9 mouse cellular contexts compared by ENCODE assay signal in genomic region chr10:41491111-41491510, GRCm38 (mm10). TPM values are rescaled to one million over a fixed set of nuclear protein-coding genes. Genes with fewer than 3 reads are reported as not detected.
DNase-seq lines count a peak whose midpoint lies in the region; ATAC-seq and TF ChIP-seq lines count a peak whose summit lies in the region.
"Had no signal": no experiment of that assay in that cellular context is flagged by ENCODE, and none has a peak within 500 bp of the region (broad histone marks: within the 10 kb centered on the region; RNA-seq: fewer than 3 reads in every experiment).

No protein-coding gene starts in this region.

- peak overlapping the region; percentile 98 for H3K4me2 ChIP-seq in hindbrain, embryonic 13.5 days
- H3K4me2 ChIP-seq in midbrain, embryonic 13.5 days (replicated peaks), result peak overlapping the region; percentile 85

- no peak for TF ChIP-seq POLR2A in kidney, adult 2 months (IDR thresholded peaks at IDR 0.05; ENCODE audit: low read depth, low read length)

- ATAC-seq in hindbrain, embryonic 13.5 days (ENCODE audit: low FRiP score), result no peak
- no peak for ATAC-seq in midbrain, embryonic 13.5 days

- 51% methylated on average over 4 of the region's 4 CpGs for WGBS in hindbrain, embryonic 13.5 days
- 50% methylated on average over 4 of the region's 4 CpGs for WGBS in hindbrain, embryonic 10.5 days
- WGBS in embryonic facial prominence, embryonic 10.5 days, result 57% methylated on average over 4 of the region's 4 CpGs
- WGBS in kidney, adult 2 months, result 15% methylated on average over 4 of the region's 4 CpGs
- WGBS in midbrain, embryonic 13.5 days, result 64% methylated on average over 4 of the region's 4 CpGs

- H3K27me3 ChIP-seq in hindbrain, embryonic 13.5 days, result 0 out of 2 replicates have a peak, but pooled peaks cover 4% of the 10 kb centered on the region
- no peaks in the 10 kb centered on the region for H3K27me3 ChIP-seq in hindbrain, embryonic 10.5 days (ENCODE audit: insufficient read depth, poor library complexity, severe bottlenecking)
- no peaks in the 10 kb centered on the region for H3K27me3 ChIP-seq in embryonic facial prominence, embryonic 10.5 days (replicated peaks; ENCODE audit: low read depth, poor library complexity, severe bottlenecking)
- no peaks in the 10 kb centered on the region for H3K27me3 ChIP-seq in kidney, adult 2 months (replicated peaks; ENCODE audit: control insufficient read depth, insufficient read depth, low read length)
- 0 out of 2 replicates have a peak, but pooled peaks cover 3% of the 10 kb centered on the region for H3K27me3 ChIP-seq in midbrain, embryonic 13.5 days

- no peak for TF ChIP-seq CTCF in kidney, adult 2 months (conservative IDR thresholded peaks at IDR 0.05; ENCODE audit: insufficient read depth, insufficient read length, low read depth, low read length)

- DNase-seq in hindbrain, embryonic 10.5 days (ENCODE audit: low spot score), result no peak
- DNase-seq in embryonic facial prominence, embryonic 10.5 days (ENCODE audit: low spot score), result no peak
- peak; percentile 57 for DNase-seq in kidney, adult 2 months
- no peak for DNase-seq in adrenal gland, adult 2 months
- no peak for DNase-seq in thymus, adult 18-20 months
- no peak for DNase-seq in embryo, embryonic 9.5 days (ENCODE audit: extremely low spot score)

- peak overlapping the region; percentile 68; the same call in 1 of the 2 replicates for H3K4me3 ChIP-seq in hindbrain, embryonic 13.5 days
- H3K4me3 ChIP-seq in hindbrain, embryonic 10.5 days, result no peak overlapping the region; the same call in 1 of the 2 replicates
- peak overlapping the region; percentile 69; the same call in 1 of the 2 replicates for H3K4me3 ChIP-seq in embryonic facial prominence, embryonic 10.5 days
- H3K4me3 ChIP-seq in kidney, adult 2 months (ENCODE audit: insufficient read depth, low read depth, low read length), result peak overlapping the region; percentile 16; the same call in 1 of the 2 replicates
- H3K4me3 ChIP-seq in midbrain, embryonic 13.5 days (replicated peaks), result no peak overlapping the region

- peaks cover 26% of the 10 kb centered on the region for H3K4me1 ChIP-seq in hindbrain, embryonic 13.5 days (replicated peaks)
- H3K4me1 ChIP-seq in hindbrain, embryonic 10.5 days (replicated peaks), result peaks cover 36% of the 10 kb centered on the region
- H3K4me1 ChIP-seq in embryonic facial prominence, embryonic 10.5 days, result peaks cover 31% of the 10 kb centered on the region
- H3K4me1 ChIP-seq in kidney, adult 2 months (ENCODE audit: control insufficient read depth, insufficient read depth, low read length), result peaks cover 13% of the 10 kb centered on the region
- H3K4me1 ChIP-seq in midbrain, embryonic 13.5 days (replicated peaks), result peaks cover 39% of the 10 kb centered on the region

- no peak overlapping the region for H3K27ac ChIP-seq in hindbrain, embryonic 13.5 days
- no peak overlapping the region for H3K27ac ChIP-seq in hindbrain, embryonic 10.5 days
- H3K27ac ChIP-seq in embryonic facial prominence, embryonic 10.5 days (replicated peaks), result no peak overlapping the region
- H3K27ac ChIP-seq in kidney, adult 2 months (ENCODE audit: insufficient read depth, low read depth, low read length), result peak overlapping the region; percentile 39; the same call in 1 of the 2 replicates
- no peak overlapping the region for H3K27ac ChIP-seq in midbrain, embryonic 13.5 days

- H3K36me3 ChIP-seq in hindbrain, embryonic 13.5 days, result peaks cover 19% of the 10 kb centered on the region
- peaks cover 27% of the 10 kb centered on the region for H3K36me3 ChIP-seq in hindbrain, embryonic 10.5 days
- H3K36me3 ChIP-seq in embryonic facial prominence, embryonic 10.5 days (replicated peaks), result peaks cover 26% of the 10 kb centered on the region
- H3K36me3 ChIP-seq in kidney, adult 2 months (ENCODE audit: control insufficient read depth, insufficient read depth, low read length), result no peaks in the 10 kb centered on the region
- peaks cover 18% of the 10 kb centered on the region for H3K36me3 ChIP-seq in midbrain, embryonic 13.5 days

- no peaks in the 10 kb centered on the region for H3K9me3 ChIP-seq in hindbrain, embryonic 13.5 days
- no peaks in the 10 kb centered on the region for H3K9me3 ChIP-seq in hindbrain, embryonic 10.5 days
- no peaks in the 10 kb centered on the region for H3K9me3 ChIP-seq in embryonic facial prominence, embryonic 10.5 days
- H3K9me3 ChIP-seq in midbrain, embryonic 13.5 days, result no peaks in the 10 kb centered on the region
- H3K9me3 ChIP-seq: G1E had no signal

- H3K9ac ChIP-seq in hindbrain, embryonic 13.5 days, result no peak overlapping the region
- H3K9ac ChIP-seq in midbrain, embryonic 13.5 days (replicated peaks), result no peak overlapping the region

RNA-seq across cellular contexts. Expression of gene Ppil6, which starts 0.9 kb away (rescaled TPM):
- 2.7 and 4.6 TPM in 2 replicates for polyA plus RNA-seq in hindbrain, embryonic 13.5 days (2015; fragmentation: Nextera tagmentation; extraction: Ambion mirVana)
- polyA plus RNA-seq in hindbrain, embryonic 10.5 days (2016; fragmentation: Nextera tagmentation; extraction: Ambion mirVana), result 1.1 and 1.2 TPM in 2 replicates
- polyA plus RNA-seq in embryonic facial prominence, embryonic 10.5 days (2016; fragmentation: Nextera tagmentation; extraction: Ambion mirVana), result 0.80 and 0.93 TPM in 2 replicates
- polyA plus RNA-seq in kidney, adult 2 months (2012; rRNA removed), result 2.5 and 3.2 TPM in 2 replicates
- 1.6 and 2.7 TPM in 2 replicates for polyA plus RNA-seq in midbrain, embryonic 13.5 days (2015; fragmentation: Nextera tagmentation; extraction: Ambion mirVana)
- under 1 TPM; 0.46 to 0.73 TPM for total RNA-seq in adrenal gland, adult 2 months (2021)
- polyA plus RNA-seq in adrenal gland, adult 2 months (2012; rRNA removed), result 0.55 and 0.62 TPM in 2 replicates

RNA-seq across cellular contexts. Expression of gene Smpd2, which starts 0.9 kb away (rescaled TPM):
- polyA plus RNA-seq in hindbrain, embryonic 13.5 days (2015; fragmentation: Nextera tagmentation; extraction: Ambion mirVana), result 31.6 and 39.4 TPM in 2 replicates
- 57.8 and 59.7 TPM in 2 replicates for polyA plus RNA-seq in hindbrain, embryonic 10.5 days (2016; fragmentation: Nextera tagmentation; extraction: Ambion mirVana)
- polyA plus RNA-seq in embryonic facial prominence, embryonic 10.5 days (2016; fragmentation: Nextera tagmentation; extraction: Ambion mirVana), result 61.2 and 65.7 TPM in 2 replicates
- polyA plus RNA-seq in kidney, adult 2 months (2012; rRNA removed), result 124 and 129 TPM in 2 replicates
- 35.0 and 37.0 TPM in 2 replicates for polyA plus RNA-seq in midbrain, embryonic 13.5 days (2015; fragmentation: Nextera tagmentation; extraction: Ambion mirVana)
- 10 to 100 TPM; 20.2 to 29.4 TPM for total RNA-seq in adrenal gland, adult 2 months (2021)
- polyA plus RNA-seq in adrenal gland, adult 2 months (2012; rRNA removed), result 49.1 and 66.3 TPM in 2 replicates

RNA-seq across cellular contexts. Expression of gene Mical1, which starts 15.0 kb away (rescaled TPM):
- 27.9 and 29.6 TPM in 2 replicates for polyA plus RNA-seq in hindbrain, embryonic 13.5 days (2015; fragmentation: Nextera tagmentation; extraction: Ambion mirVana)
- polyA plus RNA-seq in hindbrain, embryonic 10.5 days (2016; fragmentation: Nextera tagmentation; extraction: Ambion mirVana), result 48.1 and 51.3 TPM in 2 replicates
- polyA plus RNA-seq in embryonic facial prominence, embryonic 10.5 days (2016; fragmentation: Nextera tagmentation; extraction: Ambion mirVana), result 44.5 and 48.0 TPM in 2 replicates
- 9.1 and 10.2 TPM in 2 replicates for polyA plus RNA-seq in kidney, adult 2 months (2012; rRNA removed)
- polyA plus RNA-seq in midbrain, embryonic 13.5 days (2015; fragmentation: Nextera tagmentation; extraction: Ambion mirVana), result 27.9 and 31.9 TPM in 2 replicates
- 10 to 100 TPM in 1 of 2 experiments, 1 to 10 TPM in 1; 6.2 to 11.1 TPM for total RNA-seq in adrenal gland, adult 2 months (2021)
- 10.4 and 13.3 TPM in 2 replicates for polyA plus RNA-seq in adrenal gland, adult 2 months (2012; rRNA removed)

RNA-seq across cellular contexts. Expression of gene Cd164, which starts 28.1 kb away (rescaled TPM):
- polyA plus RNA-seq in hindbrain, embryonic 13.5 days (2015; fragmentation: Nextera tagmentation; extraction: Ambion mirVana), result 55.9 and 62.1 TPM in 2 replicates
- polyA plus RNA-seq in hindbrain, embryonic 10.5 days (2016; fragmentation: Nextera tagmentation; extraction: Ambion mirVana), result 87.6 and 110 TPM in 2 replicates
- 138 and 143 TPM in 2 replicates for polyA plus RNA-seq in embryonic facial prominence, embryonic 10.5 days (2016; fragmentation: Nextera tagmentation; extraction: Ambion mirVana)
- 241 and 291 TPM in 2 replicates for polyA plus RNA-seq in kidney, adult 2 months (2012; rRNA removed)
- 51.3 and 56.5 TPM in 2 replicates for polyA plus RNA-seq in midbrain, embryonic 13.5 days (2015; fragmentation: Nextera tagmentation; extraction: Ambion mirVana)
- 100 to 1,000 TPM; 205 to 282 TPM for total RNA-seq in adrenal gland, adult 2 months (2021)
- 124 and 127 TPM in 2 replicates for polyA plus RNA-seq in adrenal gland, adult 2 months (2012; rRNA removed)

RNA-seq across cellular contexts. Expression of gene Zbtb24, which starts 40.9 kb away (rescaled TPM):
- polyA plus RNA-seq in hindbrain, embryonic 13.5 days (2015; fragmentation: Nextera tagmentation; extraction: Ambion mirVana), result 20.5 and 21.6 TPM in 2 replicates
- polyA plus RNA-seq in hindbrain, embryonic 10.5 days (2016; fragmentation: Nextera tagmentation; extraction: Ambion mirVana), result 18.6 TPM in 2 replicates
- polyA plus RNA-seq in embryonic facial prominence, embryonic 10.5 days (2016; fragmentation: Nextera tagmentation; extraction: Ambion mirVana), result 18.1 and 18.5 TPM in 2 replicates
- polyA plus RNA-seq in kidney, adult 2 months (2012; rRNA removed), result 14.9 and 17.9 TPM in 2 replicates
- 20.6 and 22.8 TPM in 2 replicates for polyA plus RNA-seq in midbrain, embryonic 13.5 days (2015; fragmentation: Nextera tagmentation; extraction: Ambion mirVana)
- 10 to 100 TPM; 15.3 to 21.0 TPM for total RNA-seq in adrenal gland, adult 2 months (2021)
- polyA plus RNA-seq in adrenal gland, adult 2 months (2012; rRNA removed), result 13.5 and 15.5 TPM in 2 replicates

Comparison
In these comparisons a context has a peak if more than half of its experiments do, and no peak if none do; other contexts are left out.
1. H3K4me3 ChIP-seq: peak in hindbrain, embryonic 13.5 days (single experiment), embryonic facial prominence, embryonic 10.5 days (single experiment) and kidney, adult 2 months (single experiment); none in hindbrain, embryonic 10.5 days (single experiment) and midbrain, embryonic 13.5 days (single experiment).